Mouse (Mus musculus) thymus, adult 2 months (tissue): ENCODE results near the gene Kif5a.

ENCODE experiments used
- CTCF ChIP-seq: fragments of 200-500 bp; IDR thresholded peaks from 2 replicates; pipeline ENCODE4 v1.5.1; 2012; ENCODE audit warnings: mild to moderate bottlenecking, control low read depth, low read length, moderate library complexity, borderline replicate concordance; ENCODE audit not compliant: control insufficient read depth, poor library complexity, insufficient read depth; ENCODE audit errors: extremely low read depth
- POLR2A ChIP-seq: fragments of 200-500 bp; IDR thresholded peaks from 2 replicates; pipeline ENCODE4 v1.6.1; 2012; ENCODE audit warnings: mild to moderate bottlenecking, low read length, control low read depth, moderate library complexity; ENCODE audit not compliant: control insufficient read depth, poor library complexity, insufficient read depth; ENCODE audit errors: extremely low read depth

DNA sequence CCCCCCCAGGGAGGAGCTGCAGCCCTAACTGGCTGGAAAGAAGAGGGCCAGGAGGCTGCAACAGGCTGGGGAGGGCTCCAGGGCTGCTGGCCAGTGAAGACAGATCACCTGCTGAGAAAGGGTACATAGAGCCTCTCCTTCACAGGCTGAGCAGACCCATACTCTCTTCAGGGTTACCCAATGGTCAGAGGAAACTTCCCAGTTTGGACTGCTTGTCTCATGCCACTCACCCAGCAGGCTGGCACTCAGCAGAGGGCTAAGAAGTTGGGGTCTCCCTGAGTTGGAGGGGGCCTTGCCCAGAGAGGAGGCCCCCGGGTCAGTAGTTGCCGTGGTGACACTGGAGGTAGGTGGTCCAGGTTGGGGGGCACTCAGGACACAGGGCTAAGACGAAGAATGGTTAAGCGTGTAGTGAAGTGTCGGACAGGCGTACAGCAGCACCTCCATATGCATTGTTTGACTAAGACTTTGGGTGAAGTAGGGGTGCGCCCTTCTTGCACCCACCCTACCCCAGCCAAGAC, 21.0 kb upstream of the Kif5a start:
- TF ChIP-seq CTCF (no peak), POLR2A (no peak)
